21 mouse cellular contexts compared by ENCODE assay signal in the genomic region with DNA sequence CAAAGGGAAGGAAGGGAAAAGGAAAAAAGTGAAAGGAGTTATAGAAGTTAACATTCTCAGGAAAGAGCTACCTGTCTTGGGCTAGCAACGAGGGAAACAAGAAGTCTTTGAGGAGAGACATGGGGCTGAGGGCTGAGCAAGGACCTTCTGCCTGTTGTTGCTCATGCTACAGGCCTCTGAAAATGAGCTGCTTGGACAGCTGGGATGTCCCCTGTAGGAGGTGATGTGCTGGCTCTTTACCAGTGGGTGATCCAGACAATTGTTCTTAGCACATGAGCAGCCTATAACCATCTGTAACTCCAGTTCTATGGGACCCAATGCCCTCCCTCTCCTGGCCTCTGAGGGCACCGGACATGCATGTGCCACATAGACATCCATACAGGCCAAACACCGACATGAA.
DNase-seq lines count a peak whose midpoint lies in the region; ATAC-seq and TF ChIP-seq lines count a peak whose summit lies in the region.
"Had no signal": no experiment of that assay in that cellular context is flagged by ENCODE, and none has a peak within 500 bp of the region (broad histone marks: within the 10 kb centered on the region; RNA-seq: fewer than 3 reads in every experiment).

No protein-coding gene starts in this region.

- no peak overlapping the region for H3K4me2 ChIP-seq in kidney, embryonic 14.5 days (replicated peaks; ENCODE audit: low read depth, low read length)
- no peak overlapping the region for H3K4me2 ChIP-seq in myocyte (ENCODE audit: low read depth)

- H3K4me3 ChIP-seq in kidney, embryonic 14.5 days (ENCODE audit: low read length), result no peak overlapping the region
- no peak overlapping the region for H3K4me3 ChIP-seq in kidney, adult 2 months (ENCODE audit: insufficient read depth, low read depth, low read length)
- H3K4me3 ChIP-seq in myocyte, result no peak overlapping the region

- H3K36me3 ChIP-seq in kidney, embryonic 14.5 days (ENCODE audit: control insufficient read depth, insufficient read depth, low read length), result no peaks in the 10 kb centered on the region
- H3K36me3 ChIP-seq in kidney, adult 2 months (ENCODE audit: control insufficient read depth, insufficient read depth, low read length), result no peaks in the 10 kb centered on the region
- no peaks in the 10 kb centered on the region for H3K36me3 ChIP-seq in myocyte (ENCODE audit: control insufficient read depth, insufficient read depth)
- H3K36me3 ChIP-seq: G1E had no signal

- TF ChIP-seq CTCF in kidney, adult 2 months (conservative IDR thresholded peaks at IDR 0.05; ENCODE audit: insufficient read depth, insufficient read length, low read depth, low read length), result no peak

- H3K27ac ChIP-seq in kidney, embryonic 14.5 days (ENCODE audit: low read depth, low read length), result no peak overlapping the region
- no peak overlapping the region for H3K27ac ChIP-seq in kidney, adult 2 months (ENCODE audit: insufficient read depth, low read depth, low read length)

- H3K4me1 ChIP-seq in kidney, embryonic 14.5 days (ENCODE audit: control insufficient read depth, insufficient read depth, low read length), result no peaks in the 10 kb centered on the region
- no peaks in the 10 kb centered on the region; the same call in 1 of the 2 replicates for H3K4me1 ChIP-seq in kidney, adult 2 months (ENCODE audit: control insufficient read depth, insufficient read depth, low read length)

- H3K9ac ChIP-seq in kidney, embryonic 14.5 days (ENCODE audit: low read depth, low read length), result no peak overlapping the region

- H3K9me3 ChIP-seq in kidney, embryonic 14.5 days (ENCODE audit: control insufficient read depth, low read length), result no peaks in the 10 kb centered on the region
- H3K9me3 ChIP-seq: G1E had no signal

- TF ChIP-seq POLR2A in kidney, adult 2 months (IDR thresholded peaks at IDR 0.05; ENCODE audit: low read depth, low read length), result no peak
- no peak for TF ChIP-seq POLR2A in myocyte (IDR thresholded peaks at IDR 0.05; ENCODE audit: insufficient read length, low read depth)

- ATAC-seq in kidney, embryonic 14.5 days (ENCODE audit: low FRiP score, low TSS enrichment), result no peak
- ATAC-seq: activated CD4-positive, CD25-positive, alpha-beta regulatory T cell, adult 4 months; CD4-positive, CD25-positive, alpha-beta regulatory T cell, adult 4 months; Patski had no signal

- H3ac ChIP-seq in myocyte (ENCODE audit: control insufficient read depth, insufficient read length), result no peak overlapping the region

- H3K79me2 ChIP-seq in myocyte (ENCODE audit: control insufficient read depth, insufficient read depth), result no peaks in the 10 kb centered on the region

- no peaks in the 10 kb centered on the region for H3K27me3 ChIP-seq in kidney, embryonic 14.5 days (ENCODE audit: control insufficient read depth, insufficient read depth, low read length)
- no peaks in the 10 kb centered on the region for H3K27me3 ChIP-seq in kidney, adult 2 months (replicated peaks; ENCODE audit: control insufficient read depth, insufficient read depth, low read length)
- no peaks in the 10 kb centered on the region for H3K27me3 ChIP-seq in myocyte (ENCODE audit: control insufficient read depth, insufficient read depth, insufficient read length)
- H3K27me3 ChIP-seq: CH12.LX, Patski had no signal

- 80% methylated on average over 3 of the region's 3 CpGs for WGBS in kidney, embryonic 14.5 days
- 74% methylated on average over 3 of the region's 3 CpGs for WGBS in kidney, adult 2 months

- DNase-seq in kidney, adult 18-20 months, result peak; percentile 16
- DNase-seq in kidney, adult 9 months, result peak; percentile 49
- DNase-seq in kidney, adult 2 months, result no peak
- no peak for DNase-seq in frontal cortex, adult 2 months (ENCODE audit: extremely low spot score in 1 of 2, low spot score in 1 of 2)
- DNase-seq: adrenal gland, adult 2 months; adrenal gland, adult 8-10 months; adrenal gland, postnatal 10 days; adrenal gland, postnatal 14 days; adrenal gland, postnatal 25 days; adrenal gland, postnatal 36 days; B cell, adult 2 months; cerebellum, adult 11 months; cerebellum, adult 11-12 months; cerebellum, adult 18-20 months had no signal

TF ChIP-seq in myocyte, 11 proteins besides CTCF, POLR2A, EP300 and RAD21:
- TF ChIP-seq SRF (IDR thresholded peaks at IDR 0.05; ENCODE audit: control insufficient read depth, insufficient read length, low read depth) (no peak), CEBPB (IDR thresholded peaks at IDR 0.05; ENCODE audit: insufficient read depth, poor library complexity, severe bottlenecking) (no peak), POLR2AphosphoS2 (IDR thresholded peaks at IDR 0.05; ENCODE audit: insufficient read length, low read depth) (no peak), MYOG (IDR thresholded peaks at IDR 0.05; ENCODE audit: control insufficient read depth in 1 of 3, insufficient read depth in 1 of 3, insufficient read length in 2 of 3, low read depth in 2 of 3) (peak in 1 of 3 experiments; percentile 50), TCF12 (IDR thresholded peaks at IDR 0.05; ENCODE audit: insufficient read depth, poor library complexity, severe bottlenecking) (no peak), USF1 (IDR thresholded peaks at IDR 0.05; ENCODE audit: low read depth) (no peak), MYOD1 (IDR thresholded peaks at IDR 0.05; ENCODE audit: control insufficient read depth in 1 of 3, insufficient read length in 2 of 3, low read depth in 2 of 3) (peak in 2 of 3 experiments; percentile 40 to 54), E2F4 (IDR thresholded peaks at IDR 0.05; ENCODE audit: insufficient read depth) (no peak), REST (IDR thresholded peaks at IDR 0.05; ENCODE audit: insufficient read depth, insufficient read length) (no peak), TCF3 (IDR thresholded peaks at IDR 0.05; ENCODE audit: insufficient read length, low read depth) (no peak)
TF ChIP-seq in myocyte: peak in this region for 2.

Comparison
In these comparisons a context has a peak if more than half of its experiments do, and no peak if none do; other contexts are left out.
1. DNase-seq: peak in kidney, adult 18-20 months (single experiment) and kidney, adult 9 months (single experiment); none in kidney, adult 2 months (single experiment) and frontal cortex, adult 2 months (0 of 2).